Mouse (Mus musculus): ENCODE data around the gene Gm10097.

Gm10097 gene

DNA sequence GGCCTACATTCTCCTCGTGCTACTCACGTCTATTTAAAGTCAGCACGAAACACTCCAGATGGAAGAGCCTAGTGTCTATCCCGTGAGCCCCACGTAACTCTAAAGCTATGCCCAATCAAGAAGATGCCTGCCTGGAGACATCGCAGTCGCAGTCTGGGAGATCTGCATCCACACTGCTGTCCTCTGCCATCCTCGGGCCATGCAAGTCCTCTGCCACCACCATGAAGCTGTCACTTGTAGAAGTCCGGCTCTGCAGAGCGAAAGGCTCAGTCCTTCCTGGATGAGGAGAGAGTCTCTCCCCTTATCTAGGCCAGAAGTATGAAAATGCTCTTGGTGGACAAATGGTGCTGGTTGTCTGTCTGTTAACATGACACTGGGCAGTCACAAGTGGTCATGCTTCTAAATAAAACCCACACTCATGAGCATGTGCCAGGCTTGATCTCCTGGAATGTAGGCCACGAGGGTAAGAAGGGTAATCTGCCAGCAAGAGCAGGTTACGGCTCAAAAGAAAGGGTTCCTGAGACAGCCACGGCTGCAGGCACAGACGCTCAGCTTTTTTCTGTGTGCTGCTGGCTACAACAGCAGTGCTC lies at the start of gene Gm10097:
Gene Gm10097, plus strand, starts transcription at position 517 of the 590 bp plus-strand sequence.
- peak; percentile 3 for DNase-seq (ENCODE audit: low spot score)

DNA sequence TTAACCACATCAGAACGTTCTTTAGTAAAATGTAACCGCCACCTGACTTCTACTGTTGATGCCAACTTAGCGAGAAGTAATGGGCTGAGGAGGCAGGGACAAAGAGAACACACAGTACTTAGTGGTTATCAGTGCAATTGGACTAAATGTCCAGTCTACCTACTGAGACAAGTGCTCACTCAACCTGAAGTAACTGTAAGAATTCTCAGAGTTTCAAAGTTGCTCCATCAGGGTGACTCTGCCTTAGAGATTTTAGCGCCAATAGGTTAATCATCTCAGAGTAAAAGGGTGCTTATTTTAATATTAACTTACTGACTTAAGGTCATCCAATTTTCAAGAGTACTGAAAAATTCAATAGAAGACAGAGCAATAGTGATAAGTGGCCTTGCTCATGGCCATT lies 43.1 kb upstream of the Gm10097 start:
- DNase-seq (ENCODE audit: low spot score) = no peak

DNA sequence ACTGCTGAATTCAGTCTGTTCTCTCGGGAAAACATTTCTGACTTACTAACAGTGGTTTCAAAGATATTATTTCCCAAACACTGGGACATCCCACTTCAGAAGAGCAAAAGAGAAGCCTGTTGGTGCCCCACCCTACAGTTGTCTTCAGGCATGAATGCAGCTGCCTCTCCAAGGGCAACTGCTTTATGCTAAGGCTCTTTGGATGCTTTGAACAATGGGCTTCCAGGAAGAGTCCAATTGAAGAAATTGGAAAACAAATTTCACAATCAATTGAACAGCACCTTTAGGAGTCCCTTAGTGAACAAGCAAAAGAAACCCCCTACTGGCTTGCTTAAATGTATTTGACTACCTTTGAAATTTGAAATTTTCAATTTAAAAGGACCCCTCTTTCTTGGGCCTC lies 41.8 kb upstream of the Gm10097 start:
- no peak for DNase-seq (ENCODE audit: low spot score)

DNA sequence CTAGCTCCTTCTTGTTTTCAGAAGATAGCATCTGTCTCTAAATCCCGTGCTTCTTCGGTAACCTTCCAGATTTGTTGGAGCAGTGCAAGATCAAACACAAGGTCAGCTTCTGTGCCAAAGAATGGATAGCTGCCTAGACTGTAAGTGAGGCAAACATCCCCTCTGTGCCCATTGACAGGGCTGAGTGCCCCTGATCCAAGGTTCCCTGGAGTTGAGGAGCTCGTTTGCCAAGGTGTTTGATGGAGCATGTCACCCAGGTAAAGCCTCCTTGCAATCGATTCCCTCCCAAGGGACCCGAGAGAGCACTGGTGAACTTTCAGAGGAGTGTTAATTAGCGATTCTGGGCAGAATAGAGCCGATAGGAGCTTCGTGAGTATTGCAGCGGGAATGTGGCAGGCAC lies 40.7 kb upstream of the Gm10097 start:
- no peak for DNase-seq (ENCODE audit: low spot score)

DNA sequence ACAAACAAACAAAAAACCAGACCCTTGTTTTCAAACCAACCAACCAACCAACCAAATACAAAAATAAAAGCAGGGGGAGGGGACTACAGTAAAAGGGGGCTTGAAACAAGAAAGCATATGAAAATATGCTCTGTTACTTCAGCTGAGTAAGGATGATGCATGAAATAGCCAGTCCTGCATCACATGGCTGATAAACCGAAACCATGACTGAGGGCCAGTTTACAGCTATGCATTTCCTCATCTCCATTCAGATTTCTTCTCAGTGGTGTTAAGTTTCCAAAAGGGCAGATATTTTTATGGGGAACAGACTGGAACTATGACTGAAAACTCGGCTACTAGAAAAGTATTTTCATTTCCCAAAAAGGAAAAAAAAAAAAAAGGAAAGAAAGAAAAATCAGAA lies 39.8 kb upstream of the Gm10097 start:
- no peak for DNase-seq (ENCODE audit: low spot score)

DNA sequence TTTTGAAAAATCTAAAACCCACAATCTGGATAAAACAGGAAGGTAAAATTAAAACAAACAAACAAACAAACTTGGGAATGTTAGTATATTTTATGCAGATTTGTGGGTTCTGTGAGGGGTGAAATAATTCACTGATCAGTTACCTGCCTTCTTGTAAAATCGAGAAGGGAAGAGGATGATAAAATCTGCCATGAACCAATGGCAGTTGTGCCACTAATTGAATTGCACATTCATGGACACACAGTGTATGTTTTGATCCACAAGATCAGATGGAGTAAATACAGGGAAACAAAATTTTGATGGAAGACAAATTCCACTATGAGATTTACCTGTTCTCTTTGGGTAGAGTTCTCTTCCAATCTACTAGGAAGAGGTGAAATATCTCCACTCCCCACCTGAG lies 39.1 kb upstream of the Gm10097 start:
- DNase-seq (ENCODE audit: low spot score) = no peak

DNA sequence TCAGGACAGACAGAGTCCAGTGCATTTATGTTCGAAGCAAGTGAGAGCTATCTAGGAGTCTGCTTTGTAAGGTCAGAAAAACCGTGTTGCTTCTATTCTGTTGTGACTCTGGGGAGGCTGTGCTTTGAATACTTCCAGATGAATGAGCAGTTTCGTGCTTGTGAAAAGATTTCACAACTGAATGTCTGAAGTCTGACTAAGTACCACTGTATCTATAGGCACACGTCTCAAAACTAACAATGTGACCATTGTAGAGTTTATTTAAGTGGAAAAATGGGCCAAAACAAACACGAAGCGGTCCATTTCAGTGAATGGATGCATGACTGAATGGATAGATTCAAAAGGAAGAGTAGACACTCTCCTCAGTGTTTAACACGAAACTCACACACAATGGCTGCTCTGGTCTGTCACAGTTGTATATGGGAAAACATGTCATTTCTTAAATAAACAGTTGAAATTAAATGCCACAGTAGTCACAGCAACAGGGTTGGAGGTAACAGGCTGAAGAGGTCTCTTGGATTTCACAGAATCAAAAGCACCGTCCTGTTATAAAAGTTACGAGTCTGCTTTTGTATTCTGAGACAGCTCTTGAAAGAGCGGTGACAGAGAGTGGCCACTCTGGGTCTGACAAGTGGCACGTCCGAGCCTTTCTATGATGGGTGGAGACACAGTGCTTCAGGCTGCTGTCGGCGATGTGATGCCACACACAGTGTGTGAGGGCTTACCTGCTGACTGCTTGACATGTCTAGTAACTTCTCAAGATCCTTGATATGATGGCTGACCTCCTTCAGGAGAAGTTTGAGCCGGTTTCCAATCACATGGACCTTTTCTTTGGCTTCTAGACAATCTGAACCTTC lies 36.6 kb upstream of the Gm10097 start:
- DNase-seq (ENCODE audit: low spot score) = no peak

DNA sequence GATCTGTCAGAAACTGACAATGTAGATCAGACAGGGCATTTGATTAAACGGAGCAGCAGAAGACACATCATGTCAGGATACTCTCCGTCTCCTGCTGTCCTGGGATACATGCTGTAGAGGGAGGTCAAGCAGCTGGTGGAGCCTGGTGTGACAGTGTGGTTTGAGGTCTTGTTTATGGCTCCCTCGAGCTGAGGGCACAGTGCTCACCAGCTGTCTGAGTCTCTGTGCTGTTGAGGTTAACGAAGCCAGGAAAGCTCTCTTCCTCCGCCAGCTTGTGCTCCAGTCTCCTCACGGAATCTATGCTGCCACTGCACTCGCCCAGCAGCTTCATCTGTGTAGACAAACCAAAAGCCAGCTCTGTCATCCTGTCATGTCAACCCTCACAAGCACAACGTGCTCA lies 27.7 kb upstream of the Gm10097 start:
- no peak for DNase-seq (ENCODE audit: low spot score)

DNA sequence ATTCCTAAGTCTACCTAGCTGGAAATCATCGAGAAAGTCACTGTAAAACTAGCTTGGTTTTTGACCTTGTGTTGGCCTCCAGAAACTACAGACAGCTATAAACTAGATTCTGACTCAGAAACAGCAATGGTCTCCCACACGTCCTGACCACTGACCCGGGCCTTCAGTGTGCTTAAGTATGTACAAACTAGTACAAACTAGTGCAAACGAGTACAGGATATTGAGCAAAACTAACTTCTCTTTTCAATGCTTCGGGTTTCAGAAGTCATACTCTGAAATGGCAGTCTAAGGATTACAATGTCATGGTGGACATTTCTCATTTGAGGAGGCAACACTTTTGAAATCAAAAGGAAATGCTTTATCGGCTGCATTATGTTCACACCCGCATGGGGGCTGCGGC lies 24.5 kb upstream of the Gm10097 start:
- DNase-seq (ENCODE audit: low spot score) = no peak

DNA sequence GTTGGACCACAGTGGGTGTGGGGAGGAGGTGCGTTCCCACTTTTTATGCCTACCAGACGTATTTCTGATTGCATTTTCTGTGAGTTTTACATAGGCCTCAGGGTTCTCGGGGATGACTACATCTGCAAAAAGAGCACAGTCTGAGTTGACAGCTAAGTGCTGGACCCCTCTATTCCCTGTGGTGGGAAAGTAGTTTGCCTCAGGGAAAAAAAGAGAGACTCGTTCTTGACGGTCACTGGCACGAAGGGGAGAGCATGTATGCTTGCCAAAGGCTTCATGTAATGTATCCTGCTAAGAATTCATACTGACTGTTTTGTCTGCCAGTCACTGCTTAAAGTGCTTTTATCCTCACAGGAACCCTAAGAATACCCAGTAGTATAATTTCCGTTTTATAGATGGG lies 23.8 kb upstream of the Gm10097 start:
- no peak for DNase-seq (ENCODE audit: low spot score)

DNA sequence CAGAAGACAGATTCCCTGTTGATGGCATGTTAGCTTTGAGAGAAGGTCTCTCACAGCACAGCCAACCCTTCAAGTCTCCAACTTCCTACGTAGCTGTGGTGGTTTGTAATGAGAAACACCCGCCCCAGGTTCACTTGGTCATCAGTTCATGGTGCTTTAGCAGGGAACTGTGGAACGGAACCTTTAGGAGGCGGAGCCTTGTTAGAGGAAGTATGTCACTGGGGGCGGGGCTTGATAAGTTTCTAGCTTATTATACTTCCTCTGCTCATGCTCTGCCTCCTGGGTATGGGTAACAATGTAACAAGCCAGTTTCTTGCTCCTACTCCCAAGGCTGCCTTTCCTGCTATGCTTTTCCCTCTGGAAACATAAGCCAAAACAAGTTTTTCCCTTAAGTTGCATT lies 23.3 kb upstream of the Gm10097 start:
- no peak for DNase-seq (ENCODE audit: low spot score)

DNA sequence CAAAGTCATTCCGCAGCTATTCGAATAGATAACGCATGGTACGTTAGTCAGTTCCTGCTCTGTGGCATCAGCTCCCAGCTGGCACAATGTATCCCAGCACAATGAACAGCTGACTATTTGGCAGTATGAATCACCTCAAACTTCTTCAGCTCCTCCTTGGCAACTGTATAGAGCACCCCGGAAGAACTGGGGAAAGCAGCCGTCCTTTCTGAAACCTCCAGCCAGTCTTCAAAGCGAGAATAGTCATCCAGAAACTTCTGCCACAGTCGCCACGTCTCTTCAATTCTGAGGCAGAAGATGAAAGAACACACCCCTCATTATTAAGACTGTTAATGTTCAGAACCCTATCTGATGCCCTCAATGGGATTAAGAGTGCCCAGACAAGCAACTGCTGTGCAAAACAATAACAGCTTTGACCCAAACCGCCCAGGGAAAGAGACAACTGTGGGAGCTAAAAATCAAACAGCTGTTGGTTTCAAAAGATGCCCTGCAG lies 12.7 kb upstream of the Gm10097 start:
- DNase-seq (ENCODE audit: low spot score) = peak; percentile 37

DNA sequence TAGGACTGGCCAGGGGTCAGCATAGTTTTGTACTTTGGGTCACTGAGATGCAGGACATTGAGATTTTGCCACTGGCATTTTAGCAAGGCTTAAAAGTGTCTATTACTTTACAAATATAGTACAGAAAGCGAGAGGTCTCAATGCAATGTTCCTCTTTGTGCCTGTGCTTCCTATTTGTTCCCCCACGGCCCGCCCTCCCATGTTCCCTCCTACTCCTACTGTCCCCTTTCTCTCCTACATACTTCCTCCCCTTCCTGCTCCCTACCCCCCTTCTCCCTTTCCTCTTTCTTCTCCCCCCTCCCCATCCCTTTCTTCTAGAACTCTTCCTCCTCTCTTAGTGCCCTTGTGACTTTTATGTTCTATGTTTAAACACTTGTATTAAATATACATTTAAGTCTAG lies 12.1 kb upstream of the Gm10097 start:
- DNase-seq (ENCODE audit: low spot score) = no peak

DNA sequence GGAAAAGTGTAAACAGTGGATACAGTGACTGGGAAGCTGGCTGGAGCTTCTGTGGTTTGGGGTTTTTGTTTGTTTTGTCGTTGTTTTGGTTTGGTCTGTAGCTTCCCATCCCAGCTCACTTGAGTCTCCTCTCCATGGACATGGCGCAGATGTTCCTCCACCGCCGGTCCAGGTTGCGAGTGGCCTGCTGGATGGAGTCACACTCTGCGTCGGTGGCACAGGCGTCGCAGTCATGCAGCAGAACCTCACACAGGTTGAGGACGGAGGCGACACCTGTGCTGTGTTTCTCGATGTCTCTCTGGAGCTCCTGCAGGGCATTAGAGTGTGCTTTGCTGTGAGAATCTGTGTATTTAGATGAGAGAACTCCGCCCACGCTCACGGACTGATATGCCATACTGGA lies 11.3 kb upstream of the Gm10097 start:
- DNase-seq (ENCODE audit: low spot score) = no peak

DNA sequence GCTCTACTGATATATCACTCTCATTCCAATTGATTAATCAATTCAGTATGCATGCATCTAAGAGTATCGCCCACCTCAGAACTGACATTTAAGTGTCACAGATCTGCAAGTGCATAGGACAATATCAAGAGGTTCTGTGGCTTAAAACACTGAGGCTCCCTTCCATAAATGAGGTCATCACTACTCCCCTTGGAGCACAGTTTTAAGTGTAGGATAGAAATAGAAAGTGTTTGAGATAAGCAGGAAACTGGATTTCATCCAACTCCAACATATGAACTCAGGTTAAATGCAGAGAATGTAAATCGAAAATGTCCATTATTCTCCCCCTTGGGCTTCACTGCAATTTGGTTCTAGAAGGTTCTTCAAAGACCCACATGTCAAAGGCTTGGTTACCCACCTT lies 10.1 kb upstream of the Gm10097 start:
- DNase-seq (ENCODE audit: low spot score) = no peak

DNA sequence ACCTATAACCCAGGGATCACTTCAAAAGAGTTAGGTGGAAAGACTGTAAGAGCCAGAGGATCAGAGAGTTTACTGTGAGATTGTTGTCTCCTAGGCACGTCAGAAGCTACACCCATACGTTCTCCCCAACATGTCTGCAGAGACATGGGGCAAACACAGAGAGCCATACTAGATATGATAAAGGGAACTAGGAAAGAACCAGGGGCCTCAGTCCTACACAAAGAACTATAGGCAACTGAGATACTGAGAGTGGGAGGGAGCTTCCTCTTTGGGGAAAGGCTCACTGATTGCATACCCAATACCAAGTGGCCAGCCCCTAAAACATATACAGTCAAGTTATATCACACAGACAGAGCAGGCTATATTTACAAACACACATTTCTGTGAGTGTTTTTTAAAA lies 9.0 kb upstream of the Gm10097 start:
- no peak for DNase-seq (ENCODE audit: low spot score)

DNA sequence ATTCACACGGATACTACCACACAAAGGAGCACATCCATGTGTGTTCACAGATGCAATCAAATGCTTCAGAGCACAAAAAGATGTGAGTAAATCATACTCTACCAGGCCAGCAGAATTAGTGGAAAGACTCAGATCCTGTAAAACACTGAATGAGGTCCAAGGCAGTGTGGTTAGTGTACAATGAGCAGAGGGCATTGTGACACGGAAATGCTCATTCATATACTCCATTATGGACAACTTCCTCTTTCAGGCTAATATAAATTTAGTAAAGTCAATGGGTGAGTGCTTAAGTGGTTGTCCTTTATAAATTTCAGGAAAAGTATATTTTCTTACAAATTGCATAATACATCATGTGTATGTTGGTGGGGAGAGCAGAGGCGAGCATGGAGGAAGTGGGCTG lies 1.9 kb upstream of the Gm10097 start:
- DNase-seq (ENCODE audit: low spot score) = no peak

DNA sequence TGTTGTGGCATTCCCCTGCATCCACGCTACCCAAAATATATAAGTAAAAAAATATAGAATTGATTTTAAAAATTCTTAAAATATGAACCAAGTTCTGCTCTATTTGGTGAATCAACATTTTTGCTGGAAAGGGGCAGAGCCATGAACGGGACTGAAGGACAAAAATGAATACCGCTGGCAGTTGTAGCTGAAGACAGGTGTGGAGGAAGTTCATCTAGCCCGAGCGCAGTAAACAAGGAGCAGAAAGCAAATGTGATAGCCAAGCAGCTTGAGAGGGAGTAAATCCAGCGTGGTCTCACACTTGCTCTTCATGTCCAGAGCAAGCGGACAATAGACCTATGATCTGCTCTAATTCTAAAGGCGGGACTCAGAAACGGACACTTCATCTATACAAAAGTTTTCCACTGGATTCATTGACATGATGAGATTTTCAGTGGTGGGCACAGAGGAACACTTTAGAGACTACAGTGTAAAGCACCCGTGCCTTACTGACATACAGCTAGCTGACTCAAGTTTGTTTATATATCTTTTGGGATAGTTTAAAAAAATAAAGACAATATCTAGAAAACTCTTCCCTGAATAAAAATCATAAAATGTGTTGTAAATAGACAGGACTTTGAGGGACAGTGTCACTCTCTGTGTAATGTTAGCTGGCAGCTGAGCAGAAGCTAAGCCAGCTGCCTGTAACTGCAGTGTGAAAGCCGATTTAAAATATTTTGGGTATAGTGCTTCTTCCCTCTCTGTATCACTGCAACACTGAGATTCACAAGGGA lies 1.4 kb downstream of the Gm10097 start:
- no peak for DNase-seq (ENCODE audit: low spot score)

DNA sequence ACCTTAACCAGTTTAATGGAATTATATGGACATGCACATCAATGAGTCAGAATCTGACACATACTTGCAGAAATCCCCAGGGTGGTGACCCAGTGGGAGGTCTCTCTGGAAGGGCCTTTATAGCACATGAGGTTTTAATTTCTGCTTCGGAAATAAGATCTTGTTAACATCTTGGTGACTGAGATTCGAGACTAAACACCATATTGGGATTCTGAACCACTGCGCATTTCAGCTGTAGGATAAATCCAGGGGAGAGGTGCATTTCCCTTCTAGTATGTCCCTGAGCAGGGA lies 1.9 kb downstream of the Gm10097 start:
- DNase-seq (ENCODE audit: low spot score) = no peak

DNA sequence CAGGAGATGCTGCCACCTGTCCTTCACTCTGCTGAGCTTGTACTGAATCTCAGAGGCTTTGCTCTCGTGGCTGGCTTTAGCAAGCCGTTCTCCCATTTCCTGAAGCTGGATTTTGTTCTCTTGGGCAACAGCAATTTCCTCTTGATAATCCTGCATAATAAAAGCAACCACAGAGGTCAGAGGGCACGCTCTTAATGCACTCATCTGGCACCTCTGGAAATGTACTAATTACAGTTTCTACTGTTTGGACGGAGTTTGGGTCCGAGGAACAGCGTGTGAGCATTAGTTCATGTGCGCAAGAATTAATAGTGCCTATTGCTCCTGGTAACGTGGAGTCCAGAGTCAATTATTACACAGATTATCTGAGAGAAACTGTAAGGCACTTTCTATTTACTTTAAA lies 3.1 kb downstream of the Gm10097 start:
- no peak for DNase-seq (ENCODE audit: low spot score)

DNA sequence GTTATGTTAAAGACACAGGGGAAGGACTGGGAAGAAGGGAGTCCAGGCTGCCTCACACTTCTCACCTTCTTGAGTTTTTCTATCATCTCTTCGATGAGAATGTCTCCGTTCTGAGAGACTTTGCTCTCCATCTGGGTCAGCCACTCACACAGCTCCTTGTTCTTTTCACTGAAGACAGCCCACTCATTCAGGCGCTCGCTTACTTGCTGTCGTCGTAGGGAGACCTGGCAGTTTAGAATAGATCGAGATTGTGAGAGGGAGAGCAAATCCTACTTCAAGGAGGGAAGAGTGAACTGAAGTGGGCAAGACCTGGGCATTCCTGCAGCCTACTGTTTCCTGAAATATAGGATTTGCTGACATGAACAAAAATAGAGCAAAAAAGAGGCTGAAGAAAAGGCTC lies 6.7 kb downstream of the Gm10097 start:
- DNase-seq (ENCODE audit: low spot score) = no peak

DNA sequence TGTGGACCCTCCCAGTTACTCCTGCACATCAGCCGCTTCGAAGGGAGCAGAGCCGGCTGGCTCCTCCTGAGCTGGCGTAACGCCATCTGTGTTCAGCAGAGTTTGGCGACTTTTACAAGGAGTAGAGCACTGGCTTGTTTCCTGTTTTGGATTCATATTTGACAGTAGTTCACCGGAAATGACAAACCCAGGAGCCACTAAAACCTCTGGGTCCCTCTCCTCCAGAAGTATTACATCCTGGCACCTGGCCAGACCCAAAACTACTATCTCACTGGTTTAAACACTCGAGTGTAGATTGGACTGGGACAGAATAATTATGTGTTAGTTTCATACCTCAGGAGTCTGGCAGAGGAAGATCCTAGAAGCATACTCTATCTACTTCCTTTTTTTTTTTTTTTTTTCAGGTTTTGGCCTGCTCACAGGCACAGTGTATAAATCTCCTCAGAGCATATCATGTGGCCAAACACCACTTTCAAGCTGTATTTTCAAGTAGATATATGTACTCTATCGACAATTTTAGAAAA lies 11.0 kb downstream of the Gm10097 start:
- DNase-seq (ENCODE audit: low spot score) = no peak

DNA sequence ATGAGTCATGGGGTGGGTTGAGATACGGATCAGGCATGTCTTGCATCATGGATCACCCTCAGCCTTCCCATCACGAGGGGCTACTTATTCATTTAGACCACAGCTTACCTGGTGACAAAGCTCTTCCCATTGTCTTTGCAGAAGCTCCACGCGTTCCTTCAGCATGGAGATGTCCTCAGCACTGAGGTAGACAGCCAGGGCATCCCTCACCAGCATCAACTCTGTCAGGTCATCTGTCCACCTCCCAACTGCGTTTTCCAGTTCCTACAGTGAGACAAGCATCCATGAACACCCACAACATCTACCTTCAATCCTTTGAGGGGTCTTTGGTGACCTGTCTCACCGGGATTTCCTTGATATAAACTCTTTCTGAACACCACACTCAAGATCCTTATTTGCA lies 14.7 kb downstream of the Gm10097 start:
- DNase-seq (ENCODE audit: low spot score) = no peak
